10 mouse cellular contexts compared by ENCODE assay signal in the genomic region with DNA sequence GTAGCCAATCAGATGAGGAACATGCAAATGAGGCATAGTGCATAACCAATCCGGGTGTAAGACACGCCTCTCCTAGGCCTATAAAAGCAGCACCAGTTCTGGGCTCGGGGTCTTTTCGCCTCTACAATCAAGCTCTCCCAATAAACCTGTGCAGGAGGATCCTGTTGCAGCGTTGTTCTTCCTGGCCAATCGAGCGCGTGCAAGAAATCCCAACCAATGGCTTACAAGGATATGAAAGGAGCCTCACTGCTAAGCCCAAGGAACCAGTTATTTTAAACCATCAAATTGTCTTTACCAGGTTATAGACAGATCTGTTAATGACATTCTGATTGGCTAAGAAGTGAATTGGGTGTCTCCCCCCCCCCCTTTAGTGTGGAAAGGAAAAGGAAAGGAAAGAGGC. TPM values are rescaled to one million over a fixed set of nuclear protein-coding genes. Genes with fewer than 3 reads are reported as not detected.
"Had no signal": no experiment of that assay in that cellular context is flagged by ENCODE, and none has a peak within 500 bp of the region (broad histone marks: within the 10 kb centered on the region; RNA-seq: fewer than 3 reads in every experiment).

No protein-coding gene starts in this region.

RNA-seq across cellular contexts. Expression of a gene that starts 47.1 kb away (rescaled TPM):
- total RNA-seq: layer of hippocampus, adult 18-20 months; layer of hippocampus, adult 2 months; layer of hippocampus, adult 8-10 months; layer of hippocampus, postnatal 10 days; layer of hippocampus, postnatal 14 days; layer of hippocampus, postnatal 25 days; layer of hippocampus, postnatal 36 days; left cerebral cortex, adult 18-20 months; left cerebral cortex, adult 2 months had no signal
- polyA plus RNA-seq: large intestine, adult 2 months had no signal
